Mouse (Mus musculus) megakaryocyte, embryonic 14.5 days (primary cell): ENCODE results near the gene Slc12a6.

Experiments used
- FLI1 ChIP-seq: IDR thresholded peaks from 2 replicates; pipeline ENCODE4 v1.6.1; 2012; ENCODE audit warnings: low read length, inconsistent platforms, mixed read lengths
- GATA1 ChIP-seq: IDR thresholded peaks from 3 replicates; pipeline ENCODE4 v1.6.1; 2012; ENCODE audit warnings: mixed read lengths, low read length, inconsistent platforms, borderline replicate concordance

- TF ChIP-seq GATA1, result no peak
- no peak for TF ChIP-seq FLI1
Observed at GRCm38 (mm10) chr2:112318905-112319304, 53.3 kb downstream of the Slc12a6 start.
